Mouse (Mus musculus): ENCODE measurements around the gene Plekhh1.

- TF ChIP-seq CTCF (IDR thresholded peaks at IDR 0.05; ENCODE audit: borderline replicate concordance, insufficient read depth, low read depth, low read length), result no peak
- TF ChIP-seq POLR2A (IDR thresholded peaks at IDR 0.05; ENCODE audit: borderline replicate concordance, insufficient read depth, low read length), result no peak
These were observed 44.4 kb downstream of the Plekhh1 start for GRCm38 (mm10) chr12:79073362-79073761.

Data from cerebellum, adult 2 months (tissue).